Mouse (Mus musculus) MEL (cell line): ENCODE data around the gene Ext2. TPM values are rescaled to one million over a fixed set of nuclear protein-coding genes. Genes with fewer than 3 reads are reported as not detected.

Source experiments
- DNase-seq: peaks from one replicate; pipeline ENCODE4 v3.0.0; 2011; ENCODE audit warnings: low read depth, low spot score
- H3K27ac ChIP-seq: 2 replicates; pipeline ENCODE4 v1.5.1; 2012; ENCODE audit warnings: low read depth, mild to moderate bottlenecking, control low read depth, low read length, moderate library complexity; ENCODE audit not compliant: control insufficient read depth
- H3K27me3 ChIP-seq, 2 experiments: fragments of 150-350 bp in 1 of 2; sonication (generic) in 1 of 2; 2 replicates each; pipeline ENCODE4 v1.6.1; 2012; ENCODE audit warnings: low read length in 2 of 2, mild to moderate bottlenecking in 2 of 2, improper control_type of control experiment in 1 of 2, moderate library complexity in 1 of 2; ENCODE audit not compliant: insufficient read depth in 2 of 2, control insufficient read depth in 1 of 2
- H3K36me3 ChIP-seq, 2 experiments: 2 replicates each; pipeline ENCODE4 v1.6.1; 2012 to 2014; ENCODE audit warnings: low read length in 2 of 2, improper control_type of control experiment in 1 of 2, inconsistent platforms in 1 of 2, mild to moderate bottlenecking in 1 of 2; ENCODE audit not compliant: insufficient read depth in 2 of 2, control insufficient read depth in 1 of 2
- H3K4me1 ChIP-seq, 2 experiments: fragments of 150-350 bp in 1 of 2; sonication (generic) in 1 of 2; 2 replicates each; pipeline ENCODE4 v1.6.1; 2012; ENCODE audit warnings: low read length in 2 of 2, improper control_type of control experiment in 1 of 2, mild to moderate bottlenecking in 1 of 2; ENCODE audit not compliant: insufficient read depth in 2 of 2, control insufficient read depth in 1 of 2
- H3K4me3 ChIP-seq, 2 experiments: fragments of 150-350 bp in 1 of 2; sonication (generic) in 1 of 2; 2 replicates each; pipeline ENCODE4 v1.5.1; 2012; ENCODE audit warnings: low read depth in 2 of 2, low read length in 2 of 2, mild to moderate bottlenecking in 2 of 2, moderate library complexity in 2 of 2, control low read depth in 1 of 2, improper control_type of control experiment in 1 of 2; ENCODE audit not compliant: control insufficient read depth in 1 of 2, insufficient read depth in 1 of 2
- H3K79me2 ChIP-seq: 2 replicates; pipeline ENCODE4 v1.6.1; 2012; ENCODE audit warnings: mild to moderate bottlenecking, low read length, moderate library complexity; ENCODE audit not compliant: control insufficient read depth, poor library complexity, insufficient read depth
- H3K9ac ChIP-seq: 2 replicates; pipeline ENCODE4 v1.6.1; 2012; ENCODE audit warnings: low read depth, mild to moderate bottlenecking, control low read depth, low read length, moderate library complexity; ENCODE audit not compliant: control insufficient read depth, poor library complexity, severe bottlenecking
- H3K9me3 ChIP-seq: fragments of 150-350 bp; sonication (generic); replicated peaks from 2 replicates; pipeline ENCODE4 v1.6.1; 2012; ENCODE audit warnings: mild to moderate bottlenecking, low read length, improper control_type of control experiment, moderate library complexity; ENCODE audit not compliant: insufficient read depth
- BHLHE40 ChIP-seq: IDR thresholded peaks from 2 replicates; pipeline ENCODE4 v1.6.1; 2012; ENCODE audit warnings: low read depth, mild to moderate bottlenecking, inconsistent platforms, low read length, improper control_type of control experiment, borderline replicate concordance
- CHD1 ChIP-seq: IDR thresholded peaks from 2 replicates; pipeline ENCODE4 v1.6.1; 2012; ENCODE audit warnings: low read depth, mild to moderate bottlenecking, inconsistent platforms, low read length, improper control_type of control experiment
- CTCF ChIP-seq, 3 experiments: IDR thresholded peaks in 2 of 3; conservative IDR thresholded peaks in 1 of 3; 2 replicates each; pipeline ENCODE4 v1.5.1; 2011 to 2012; ENCODE audit warnings: low read length in 3 of 3, low read depth in 2 of 3, mild to moderate bottlenecking in 2 of 3, improper control_type of control experiment in 1 of 3, inconsistent platforms in 1 of 3, mixed read lengths in 1 of 3, moderate library complexity in 1 of 3; ENCODE audit not compliant: control insufficient read depth in 1 of 3, insufficient read depth in 1 of 3, poor library complexity in 1 of 3, severe bottlenecking in 1 of 3
- ELF1 ChIP-seq: IDR thresholded peaks from 2 replicates; pipeline ENCODE4 v1.6.1; 2014; ENCODE audit warnings: low read depth, mild to moderate bottlenecking, inconsistent platforms, low read length, improper control_type of control experiment, moderate library complexity
- ETS1 ChIP-seq: IDR thresholded peaks from 2 replicates; pipeline ENCODE4 v1.6.1; 2012; ENCODE audit warnings: low read depth, mild to moderate bottlenecking, inconsistent platforms, low read length, improper control_type of control experiment, moderate library complexity
- GABPA ChIP-seq: IDR thresholded peaks from 2 replicates; pipeline ENCODE4 v1.6.1; 2012; ENCODE audit warnings: low read depth, mild to moderate bottlenecking, inconsistent platforms, low read length, improper control_type of control experiment, moderate library complexity
- GATA1 ChIP-seq: IDR thresholded peaks from 2 replicates; pipeline ENCODE4 v1.6.1; 2011; ENCODE audit warnings: low read depth, low read length, improper control_type of control experiment
- HCFC1 ChIP-seq: IDR thresholded peaks from 2 replicates; pipeline ENCODE4 v1.6.1; 2012; ENCODE audit warnings: low read depth, mild to moderate bottlenecking, inconsistent platforms, low read length, improper control_type of control experiment, moderate library complexity
- JUND ChIP-seq: IDR thresholded peaks from 2 replicates; pipeline ENCODE4 v1.6.1; 2011; ENCODE audit warnings: low read depth, mild to moderate bottlenecking, improper control_type of control experiment, low read length
- MAFK ChIP-seq: IDR thresholded peaks from 2 replicates; pipeline ENCODE4 v1.6.1; 2011; ENCODE audit warnings: low read depth, mild to moderate bottlenecking, low read length, improper control_type of control experiment, borderline replicate concordance
- MAZ ChIP-seq: IDR thresholded peaks from 2 replicates; pipeline ENCODE4 v1.6.1; 2012; ENCODE audit warnings: low read depth, mild to moderate bottlenecking, inconsistent platforms, low read length, improper control_type of control experiment
- MYC ChIP-seq: IDR thresholded peaks from 2 replicates; pipeline ENCODE4 v1.6.1; 2011; ENCODE audit warnings: low read depth, mild to moderate bottlenecking, low read length, improper control_type of control experiment, moderate library complexity
- NELFE ChIP-seq: IDR thresholded peaks from 2 replicates; pipeline ENCODE4 v1.6.1; 2011; ENCODE audit warnings: low read depth, low read length, improper control_type of control experiment
- NRF1 ChIP-seq: IDR thresholded peaks from 2 replicates; pipeline ENCODE4 v1.6.1; 2014; ENCODE audit warnings: low read depth, mild to moderate bottlenecking, inconsistent platforms, low read length, improper control_type of control experiment, moderate library complexity; ENCODE audit not compliant: poor library complexity, insufficient read depth, severe bottlenecking
- POLR2AphosphoS2 ChIP-seq: IDR thresholded peaks from 2 replicates; pipeline ENCODE4 v1.6.1; 2011; ENCODE audit warnings: low read length, improper control_type of control experiment
- POLR2AphosphoS5 ChIP-seq: IDR thresholded peaks from 2 replicates; pipeline ENCODE4 v1.6.1; 2012; ENCODE audit warnings: low read depth, borderline replicate concordance, mild to moderate bottlenecking, inconsistent platforms, low read length, moderate library complexity, mixed read lengths
- RAD21 ChIP-seq: IDR thresholded peaks from 2 replicates; pipeline ENCODE4 v1.6.1; 2011; ENCODE audit warnings: mild to moderate bottlenecking, low read depth, low read length, improper control_type of control experiment
- SIN3A ChIP-seq: IDR thresholded peaks from 2 replicates; pipeline ENCODE4 v1.6.1; 2012; ENCODE audit warnings: low read length, improper control_type of control experiment, inconsistent platforms
- SMC3 ChIP-seq: IDR thresholded peaks from 2 replicates; pipeline ENCODE4 v1.6.1; 2011; ENCODE audit warnings: low read depth, low read length, improper control_type of control experiment
- TAL1 ChIP-seq: IDR thresholded peaks from 2 replicates; pipeline ENCODE4 v1.6.1; 2012; ENCODE audit warnings: mild to moderate bottlenecking, inconsistent platforms, low read length, moderate library complexity, mixed read lengths
- TBP ChIP-seq: IDR thresholded peaks from 2 replicates; pipeline ENCODE4 v1.8.0; 2011; ENCODE audit warnings: low read depth, low read length, improper control_type of control experiment
- UBTF ChIP-seq: IDR thresholded peaks from 2 replicates; pipeline ENCODE4 v1.6.1; 2012; ENCODE audit warnings: low read depth, mild to moderate bottlenecking, inconsistent platforms, low read length, improper control_type of control experiment, moderate library complexity, borderline replicate concordance; ENCODE audit not compliant: insufficient read depth
- ZC3H11A ChIP-seq: IDR thresholded peaks from 2 replicates; pipeline ENCODE4 v1.6.1; 2012; ENCODE audit warnings: low read depth, mild to moderate bottlenecking, inconsistent platforms, low read length, improper control_type of control experiment
- ZMIZ1 ChIP-seq: IDR thresholded peaks from 2 replicates; pipeline ENCODE4 v1.6.1; 2012; ENCODE audit warnings: low read depth, mild to moderate bottlenecking, inconsistent platforms, low read length, improper control_type of control experiment, moderate library complexity
- polyA plus RNA-seq, 2 experiments: library from polyadenylated mRNA; stranded (reverse) in 1 of 2; unstranded in 1 of 2; fragments of >175 nt in 1 of 2; fragments of >200 nt in 1 of 2; gene quantifications; 2 replicates each; pipeline versions ENCODE4 v1.2.1 to v1.2.4; 2012; ENCODE audit warnings: low replicate concordance in 2 of 2, low read depth in 1 of 2; ENCODE audit not compliant: insufficient read length in 2 of 2, insufficient read depth in 1 of 2, missing spikeins in 1 of 2
- total RNA-seq: library from RNA; depleted of rRNA; stranded (reverse); fragments of 300-350 nt; gene quantifications from 2 replicates; pipeline ENCODE4 v1.2.3, GENCODE M21; 2012

Gene Ext2
- total and polyA plus RNA-seq, 3 experiments = 33.7 to 66.8 TPM; not detected in 1

GRCm38 (mm10) chr2:93634609-93635008 is 187.8 kb downstream of the Ext2 start:
- no peak overlapping the region for H3K27ac ChIP-seq
- H3K9ac ChIP-seq = no peak overlapping the region
- no peaks in the 10 kb centered on the region for H3K36me3 ChIP-seq
- DNase-seq = no peak
- TF ChIP-seq GATA1 = no peak
- no peak for TF ChIP-seq CHD1
- TF ChIP-seq UBTF = no peak
- TF ChIP-seq POLR2AphosphoS5 = no peak
- no peak for TF ChIP-seq MAZ
- no peak for TF ChIP-seq MYC
- TF ChIP-seq RAD21 = no peak
- TF ChIP-seq JUND = no peak
- no peak for TF ChIP-seq TBP
- no peak for TF ChIP-seq BHLHE40
- TF ChIP-seq ETS1 = no peak
- no peaks in the 10 kb centered on the region for H3K79me2 ChIP-seq
- 0 out of 4 replicates have a peak, but pooled peaks cover 0 to 3% of the 10 kb centered on the region in 2 experiments for H3K4me1 ChIP-seq
- no peaks in the 10 kb centered on the region for H3K9me3 ChIP-seq
- H3K27me3 ChIP-seq = peaks cover 0 to 19% of the 10 kb centered on the region in 2 experiments
- H3K4me3 ChIP-seq = no peak overlapping the region

- Histone ChIP-seq H3K27me3 (peaks cover 3 to 33% of the 10 kb centered on the region in 2 experiments; a peak in 3 of 4 replicates), H3K4me3 (no peak overlapping the region), H3K79me2 (no peaks in the 10 kb centered on the region), H3K9ac (no peak overlapping the region), H3K9me3 (no peaks in the 10 kb centered on the region), H3K27ac (no peak overlapping the region), H3K4me1 (no peaks in the 10 kb centered on the region), H3K36me3 (no peaks in the 10 kb centered on the region)
- no peak for DNase-seq
- TF ChIP-seq POLR2AphosphoS5 = no peak
- no peak for TF ChIP-seq ZMIZ1
- no peak for TF ChIP-seq HCFC1
- TF ChIP-seq ZC3H11A = no peak
- TF ChIP-seq GABPA = no peak
- no peak for TF ChIP-seq SMC3
- no peak for TF ChIP-seq TAL1
- TF ChIP-seq ETS1 = no peak
- no peak for TF ChIP-seq NRF1
- no peak for TF ChIP-seq CTCF (IDR thresholded peaks at IDR 0.05 in 2 of 3, conservative IDR thresholded peaks at IDR 0.05 in 1 of 3; ENCODE audit: control insufficient read depth in 1 of 3, insufficient read depth in 1 of 3, low read depth in 2 of 3, low read length in 3 of 3, poor library complexity in 1 of 3, severe bottlenecking in 1 of 3)
- no peak for TF ChIP-seq JUND
- TF ChIP-seq SIN3A = no peak
- TF ChIP-seq POLR2AphosphoS2 = no peak
- no peak for TF ChIP-seq RAD21
- no peak for TF ChIP-seq MYC
- no peak for TF ChIP-seq BHLHE40
- no peak for TF ChIP-seq NELFE
- TF ChIP-seq MAFK = no peak
- no peak for TF ChIP-seq ELF1
These were observed 197.5 kb downstream of the Ext2 start for GRCm38 (mm10) chr2:93624665-93625408.
